Mouse (Mus musculus): ENCODE results near the gene Rrp1.

Gene Rrp1

DNA sequence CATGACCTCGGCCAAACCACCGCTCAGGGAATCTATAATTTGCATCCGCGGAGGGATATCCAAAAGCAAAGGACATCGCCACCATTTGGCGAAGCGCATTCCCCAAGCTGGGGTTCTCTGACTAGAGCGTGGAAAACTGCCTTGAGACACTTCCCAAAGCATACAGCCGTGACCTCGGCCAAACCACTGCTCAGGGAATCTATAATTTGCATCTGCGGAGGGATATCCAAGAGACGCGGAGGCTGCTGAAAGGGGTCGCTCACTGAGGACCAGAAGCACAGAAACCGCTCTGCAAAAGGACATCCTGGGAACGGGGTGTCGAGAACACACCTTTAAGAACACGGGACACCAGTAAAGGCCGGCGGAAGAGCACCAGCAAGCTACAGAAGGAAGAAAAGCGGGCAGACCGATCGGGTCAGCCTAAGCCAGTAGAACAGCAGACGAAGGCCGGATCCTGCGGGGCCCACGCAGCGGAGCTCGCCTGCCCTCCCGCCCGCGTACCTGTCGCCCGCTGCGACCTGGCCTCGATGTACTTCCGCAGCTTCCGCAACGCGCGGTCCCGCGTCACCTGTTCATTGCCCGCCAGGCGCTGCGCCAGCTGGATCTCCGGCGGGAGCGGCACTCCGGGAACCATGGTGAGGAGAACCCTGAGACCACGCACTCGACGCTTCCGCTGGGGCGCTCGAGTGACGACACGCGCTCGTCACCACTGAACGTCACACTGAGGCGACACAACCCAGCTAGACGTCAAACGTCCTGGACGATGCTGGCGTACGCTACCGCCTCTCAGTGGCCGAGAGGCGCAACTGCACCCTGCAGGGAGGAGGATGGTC lies at the start of gene Rrp1:
Gene Rrp1, minus strand, starts transcription at position 725 of the 833 bp plus-strand sequence.
- DNase-seq (ENCODE audit: low read depth, low spot score) = peak; percentile 89

DNA sequence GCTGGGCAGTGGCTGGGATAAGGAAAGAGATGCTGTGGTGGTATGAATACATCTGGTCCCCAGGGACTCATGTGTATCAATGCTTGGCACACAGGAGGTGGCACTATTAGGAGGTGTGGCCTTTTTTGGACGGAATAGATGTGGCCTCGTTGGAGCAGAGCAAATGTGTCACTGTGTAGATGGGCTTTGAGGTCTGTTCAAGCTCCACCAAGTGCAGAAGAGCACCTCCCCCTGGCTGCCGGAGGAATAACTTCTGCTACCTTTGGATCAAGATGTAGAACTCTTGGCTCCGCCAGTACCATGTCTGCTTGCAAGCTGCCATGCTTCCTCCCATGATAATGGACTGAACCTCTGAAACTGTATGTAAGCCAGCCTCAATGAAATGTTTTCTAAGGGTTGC lies 48.9 kb upstream of the Rrp1 start:
- no peak for DNase-seq (ENCODE audit: low read depth, low spot score)

DNA sequence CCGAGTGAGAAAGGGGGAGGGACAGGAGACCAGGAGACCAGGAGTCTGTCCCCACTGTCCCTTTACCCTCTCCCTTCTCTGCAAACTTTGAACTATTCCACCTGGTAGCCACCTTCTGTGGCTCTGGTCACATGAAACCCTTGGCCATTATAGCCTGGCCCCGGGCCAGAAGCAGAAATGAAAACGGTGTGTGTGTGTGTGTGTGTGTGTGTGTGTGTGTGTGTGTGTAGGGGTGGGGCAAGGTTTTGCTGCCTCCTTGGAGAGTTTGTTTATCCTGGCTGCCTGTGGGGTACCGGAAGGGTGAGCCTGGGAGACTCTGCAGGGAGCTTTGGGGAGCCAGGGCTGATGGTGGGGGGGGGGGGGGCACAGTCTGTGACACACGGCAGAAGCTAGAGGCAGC lies 47.6 kb upstream of the Rrp1 start:
- DNase-seq (ENCODE audit: low read depth, low spot score) = no peak

- DNase-seq (ENCODE audit: low read depth, low spot score) = no peak
These were observed 45.7 kb upstream of the Rrp1 start for GRCm38 (mm10) chr10:78458348-78459111.

- DNase-seq (ENCODE audit: low read depth, low spot score) = no peak
These were observed 44.9 kb upstream of the Rrp1 start for GRCm38 (mm10) chr10:78457495-78458347.

DNA sequence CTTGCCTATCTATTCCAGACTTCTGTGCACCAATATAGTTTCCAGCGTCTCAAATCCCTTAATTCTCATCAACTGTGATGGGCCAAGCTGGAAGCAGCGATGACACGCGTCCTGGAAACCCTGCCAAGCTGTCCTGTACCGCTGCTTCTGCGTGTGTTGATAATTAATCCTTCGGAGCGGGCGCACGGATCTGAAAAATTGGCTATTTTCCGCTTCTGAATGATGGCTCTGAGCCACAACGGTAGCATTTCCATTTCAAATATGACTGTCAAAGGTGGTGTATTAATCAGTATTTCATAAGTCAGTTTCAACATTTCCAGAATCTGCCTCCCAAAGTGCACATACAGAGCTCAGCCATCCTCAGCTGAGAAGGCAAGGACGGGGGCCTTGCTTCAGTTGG lies 43.9 kb upstream of the Rrp1 start:
- DNase-seq (ENCODE audit: low read depth, low spot score) = no peak

- DNase-seq (ENCODE audit: low read depth, low spot score) = no peak
These were observed 39.8 kb upstream of the Rrp1 start for GRCm38 (mm10) chr10:78452641-78453040.

DNA sequence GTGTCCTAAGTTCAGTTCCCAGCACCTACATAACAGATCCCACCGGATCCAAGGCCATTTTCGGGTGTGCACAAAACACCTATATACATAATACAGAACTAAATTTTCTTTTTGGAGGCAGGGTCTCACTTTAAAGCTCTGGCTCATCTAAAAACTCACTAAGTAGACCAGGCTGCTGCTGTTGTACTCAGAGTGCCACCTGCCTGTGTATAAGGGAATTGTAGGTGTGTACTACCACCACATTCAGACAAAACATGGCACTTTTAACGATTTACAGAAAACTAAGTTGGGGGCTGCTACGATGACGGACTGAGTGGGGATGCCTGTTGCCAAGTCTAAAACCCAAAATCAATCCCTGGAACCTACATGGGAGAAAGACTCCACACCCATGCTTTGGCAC lies 37.9 kb upstream of the Rrp1 start:
- no peak for DNase-seq (ENCODE audit: low read depth, low spot score)

DNA sequence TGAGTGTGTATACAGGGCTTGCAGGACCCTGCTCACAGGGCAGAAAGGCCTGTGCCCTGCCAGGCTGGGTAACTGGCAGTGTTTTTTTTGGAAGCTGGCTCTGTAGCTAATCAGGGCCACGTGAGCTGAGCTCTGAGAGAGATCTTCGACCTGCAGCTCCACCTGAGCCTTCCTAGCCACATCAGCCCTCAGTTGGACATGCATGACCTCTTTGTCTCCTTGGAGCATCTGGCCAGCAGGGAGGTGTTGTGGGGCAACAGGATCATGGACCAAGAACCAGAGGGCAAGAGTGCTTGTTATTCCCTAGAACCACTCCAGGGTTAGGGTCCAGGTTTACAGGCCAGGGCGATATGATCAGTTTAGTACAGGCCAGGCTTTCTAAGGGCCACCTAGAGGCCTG lies 34.6 kb upstream of the Rrp1 start:
- DNase-seq (ENCODE audit: low read depth, low spot score) = no peak

- DNase-seq (ENCODE audit: low read depth, low spot score) = no peak
These were observed 33.4 kb upstream of the Rrp1 start for GRCm38 (mm10) chr10:78446195-78446594.

GRCm38 (mm10) chr10:78442292-78442691 lies 29.4 kb upstream of the Rrp1 start:
- DNase-seq (ENCODE audit: low read depth, low spot score) = no peak

DNA sequence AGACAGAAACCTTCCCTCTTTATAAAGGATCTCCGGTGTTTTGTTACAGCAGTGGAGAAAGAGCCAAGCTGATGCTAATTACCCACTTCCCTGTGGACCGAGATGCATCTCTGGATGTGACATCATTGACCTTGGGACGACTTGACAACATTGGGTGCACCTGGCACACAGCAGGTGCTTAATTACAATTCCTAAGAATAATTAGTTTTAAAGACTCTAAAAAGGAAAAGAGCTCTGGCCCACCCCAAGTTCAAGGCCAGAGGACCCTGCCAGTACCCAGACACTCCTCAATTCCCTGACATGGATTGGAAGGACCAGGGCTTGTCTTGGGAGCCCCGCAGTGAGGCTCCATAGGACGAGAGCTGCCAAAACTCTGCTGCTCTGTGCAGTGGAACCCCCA lies 28.8 kb upstream of the Rrp1 start:
- no peak for DNase-seq (ENCODE audit: low read depth, low spot score)

DNA sequence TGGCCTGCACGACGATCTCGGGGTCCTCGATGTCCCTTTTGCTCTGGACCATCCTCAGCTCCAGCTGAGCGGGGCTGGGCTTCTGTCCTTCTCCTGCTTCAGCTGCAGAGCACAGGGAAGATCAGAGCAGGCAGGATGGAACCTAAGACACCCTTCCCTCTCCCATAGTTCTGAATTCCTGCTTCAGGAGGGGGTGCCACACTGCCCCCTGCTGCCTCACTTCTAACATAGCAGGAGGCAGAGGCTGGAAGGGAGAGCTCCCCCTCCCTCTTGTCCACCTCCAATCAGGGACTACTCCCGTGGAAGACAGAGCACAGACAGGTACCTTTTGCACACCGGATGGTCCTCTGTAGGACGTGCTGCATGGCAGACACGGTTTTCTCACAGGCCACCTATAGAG lies 28.0 kb upstream of the Rrp1 start:
- DNase-seq (ENCODE audit: low read depth, low spot score) = no peak

DNA sequence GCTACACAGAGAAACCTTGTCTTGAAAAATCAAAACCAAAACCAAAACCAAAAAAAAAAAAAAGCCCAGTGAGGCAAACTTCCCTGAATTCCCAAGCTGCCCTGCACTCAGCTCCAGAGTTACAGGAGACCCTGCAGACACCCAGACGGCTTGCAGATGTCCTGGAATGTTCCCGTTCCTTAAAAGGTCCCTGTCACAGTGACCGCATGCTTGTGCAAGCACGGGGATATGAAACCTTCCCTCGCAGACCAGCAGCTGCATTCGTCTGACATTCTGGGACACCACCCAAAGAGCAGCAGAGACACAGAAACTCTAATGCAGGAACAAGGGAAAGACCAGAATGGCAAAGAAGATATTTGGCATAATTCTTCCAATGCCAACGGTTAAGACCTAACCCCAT lies 27.1 kb upstream of the Rrp1 start:
- no peak for DNase-seq (ENCODE audit: low read depth, low spot score)

GRCm38 (mm10) chr10:78439550-78439949 lies 26.7 kb upstream of the Rrp1 start:
- no peak for DNase-seq (ENCODE audit: low read depth, low spot score)

DNA sequence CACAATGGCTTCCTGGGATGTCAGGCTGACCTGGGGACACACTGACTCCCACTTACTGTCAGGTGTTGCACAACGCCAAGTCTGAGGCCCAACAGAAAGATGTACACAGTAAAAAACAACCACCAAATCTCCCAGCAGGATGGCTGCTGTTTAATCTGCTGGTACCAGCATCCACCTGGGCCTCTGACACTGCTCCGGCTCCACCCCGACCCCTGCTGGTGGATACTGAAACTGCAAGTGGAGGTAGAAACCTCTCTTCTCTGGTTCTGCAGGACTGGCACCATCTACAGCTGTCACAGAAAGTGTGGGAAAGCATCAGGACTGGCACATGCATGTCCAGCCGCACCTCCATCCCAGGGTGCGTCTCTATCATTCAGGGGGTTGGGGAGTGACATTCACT lies 25.3 kb upstream of the Rrp1 start:
- no peak for DNase-seq (ENCODE audit: low read depth, low spot score)

GRCm38 (mm10) chr10:78432853-78433252 lies 20.0 kb upstream of the Rrp1 start:
- no peak for DNase-seq (ENCODE audit: low read depth, low spot score)

- no peak for DNase-seq (ENCODE audit: low read depth, low spot score)
These were observed 16.9 kb upstream of the Rrp1 start for GRCm38 (mm10) chr10:78429776-78430175.

DNA sequence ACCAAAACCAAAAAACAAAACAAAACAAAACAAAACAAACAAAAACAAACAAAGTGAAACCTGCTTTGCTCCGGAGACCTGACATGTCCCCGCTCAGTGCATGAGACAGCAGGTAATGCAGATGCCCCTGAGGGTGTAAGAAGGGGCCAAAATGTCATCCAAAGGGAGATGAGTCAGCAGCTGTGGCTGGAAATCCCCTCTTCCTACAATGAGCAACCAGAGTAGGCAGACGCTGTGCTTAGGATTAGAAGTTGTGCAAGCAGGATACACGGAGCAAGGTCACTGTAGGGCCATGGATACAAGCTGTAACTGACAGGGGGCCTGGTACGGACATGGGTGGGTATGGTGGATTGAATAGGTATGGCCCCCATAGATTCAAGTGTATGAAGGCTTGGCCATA lies 16.3 kb upstream of the Rrp1 start:
- DNase-seq (ENCODE audit: low read depth, low spot score) = no peak

DNA sequence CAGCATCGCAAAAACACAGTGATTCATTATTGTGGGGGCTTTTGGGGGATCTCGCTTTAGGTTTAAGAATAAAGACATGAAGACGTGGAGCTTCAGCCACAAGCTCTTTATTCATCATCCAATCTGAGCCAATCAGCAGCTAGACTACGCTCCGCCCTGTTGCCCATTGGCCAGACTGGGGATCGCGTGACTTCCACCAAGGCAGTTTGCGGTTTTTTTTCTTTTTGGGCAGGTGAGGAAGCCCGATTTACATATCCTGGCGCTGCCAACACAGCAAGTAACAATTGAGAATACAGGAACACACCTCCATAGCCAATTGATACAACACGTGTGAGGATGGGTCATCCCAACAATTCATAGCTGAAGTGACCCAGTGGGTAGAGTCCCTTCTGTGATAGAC lies 15.2 kb upstream of the Rrp1 start:
- no peak for DNase-seq (ENCODE audit: low read depth, low spot score)

DNA sequence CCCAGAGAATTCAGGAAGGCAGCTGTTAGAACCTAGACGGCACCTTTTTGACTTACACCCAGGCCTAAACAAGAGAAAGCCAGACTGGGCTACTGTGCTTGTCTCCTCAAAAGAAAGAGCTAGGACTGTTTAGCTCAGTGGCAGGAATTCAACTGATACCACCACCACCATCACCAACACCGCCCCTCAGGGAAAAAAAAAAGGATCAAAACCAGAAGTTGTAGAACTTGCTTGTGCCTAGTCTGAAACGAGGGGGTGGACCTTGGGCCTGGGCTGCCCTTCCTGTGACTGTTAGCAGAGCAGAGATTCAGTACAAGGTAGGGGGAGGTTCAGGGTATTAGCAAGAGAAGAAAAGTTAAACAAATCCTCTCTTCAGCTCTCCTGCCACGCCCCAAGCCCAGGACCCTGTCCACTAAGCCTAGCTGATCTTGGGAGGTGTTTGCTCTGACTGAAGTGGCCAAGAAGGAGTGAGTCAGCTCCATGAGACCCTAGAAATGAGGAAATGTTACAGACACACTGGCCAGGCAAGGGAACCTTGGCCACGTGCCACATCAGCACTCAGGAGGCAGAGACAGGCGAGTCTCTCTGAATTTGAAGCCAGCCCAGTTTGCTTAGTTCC lies 13.4 kb upstream of the Rrp1 start:
- no peak for DNase-seq (ENCODE audit: low read depth, low spot score)

Data from WW6 (cell line).